Mouse (Mus musculus): ENCODE data around the gene Olfr159. TPM values are rescaled to one million over a fixed set of nuclear protein-coding genes. Genes with fewer than 3 reads are reported as not detected.

The Olfr159 gene
- polyA plus RNA-seq, 1 experiment from 2014 or later, result not detected

Other genes starting within 250 kb of the Olfr159 start
- 34.1 and 47.4 TPM in 2 replicates for gene Tpm2, start 247.2 kb downstream of the Olfr159 start, polyA plus RNA-seq (2015; fragmentation: Nextera tagmentation; extraction: Ambion mirVana)
- 22.3 and 24.9 TPM in 2 replicates for gene Creb3, start 208.7 kb downstream of the Olfr159 start, polyA plus RNA-seq (2015; fragmentation: Nextera tagmentation; extraction: Ambion mirVana)
- 37.5 and 40.3 TPM in 2 replicates for gene Tln1, start 208.3 kb downstream of the Olfr159 start, polyA plus RNA-seq (2015; fragmentation: Nextera tagmentation; extraction: Ambion mirVana)
- 13.6 and 15.7 TPM in 2 replicates for gene Rgp1, start 192.3 kb downstream of the Olfr159 start, polyA plus RNA-seq (2015; fragmentation: Nextera tagmentation; extraction: Ambion mirVana)
- 16.7 and 18.8 TPM in 2 replicates for gene Gba2, start 192.1 kb downstream of the Olfr159 start, polyA plus RNA-seq (2015; fragmentation: Nextera tagmentation; extraction: Ambion mirVana)
- 0.58 TPM in 1 of 2 replicates, not detected in the other for gene Msmp, start 186.5 kb downstream of the Olfr159 start, polyA plus RNA-seq (2015; fragmentation: Nextera tagmentation; extraction: Ambion mirVana)
- gene Npr2, start 139.1 kb downstream of the Olfr159 start, polyA plus RNA-seq (2015; fragmentation: Nextera tagmentation; extraction: Ambion mirVana), result 0.70 and 0.88 TPM in 2 replicates
- not detected in 2 replicates for gene Spag8, start 117.4 kb downstream of the Olfr159 start, polyA plus RNA-seq (2015; fragmentation: Nextera tagmentation; extraction: Ambion mirVana)
- gene Hint2, start 114.5 kb downstream of the Olfr159 start, polyA plus RNA-seq (2015; fragmentation: Nextera tagmentation; extraction: Ambion mirVana), result 62.9 and 69.4 TPM in 2 replicates
- 0.15 and 0.20 TPM in 2 replicates for gene Tmem8b, start 102.0 kb downstream of the Olfr159 start, polyA plus RNA-seq (2015; fragmentation: Nextera tagmentation; extraction: Ambion mirVana)
- 0.81 and 1.1 TPM in 2 replicates for gene Fam221b, start 101.9 kb downstream of the Olfr159 start, polyA plus RNA-seq (2015; fragmentation: Nextera tagmentation; extraction: Ambion mirVana)
- gene Olfr70, start 70.2 kb downstream of the Olfr159 start, polyA plus RNA-seq (2015; fragmentation: Nextera tagmentation; extraction: Ambion mirVana), result not detected in 2 replicates
- not detected in 2 replicates for gene Olfr71, start 60.8 kb downstream of the Olfr159 start, polyA plus RNA-seq (2015; fragmentation: Nextera tagmentation; extraction: Ambion mirVana)
- 0.10 and 0.20 TPM in 2 replicates for gene Hrct1, start 43.8 kb downstream of the Olfr159 start, polyA plus RNA-seq (2015; fragmentation: Nextera tagmentation; extraction: Ambion mirVana)
- gene Spaar, start 41.0 kb downstream of the Olfr159 start, polyA plus RNA-seq (2015; fragmentation: Nextera tagmentation; extraction: Ambion mirVana), result 0.02 TPM in 1 of 2 replicates, not detected in the other
- not detected in 2 replicates for gene Olfr156, start 52.9 kb upstream of the Olfr159 start, polyA plus RNA-seq (2015; fragmentation: Nextera tagmentation; extraction: Ambion mirVana)
- not detected in 2 replicates for gene Olfr157, start 69.2 kb upstream of the Olfr159 start, polyA plus RNA-seq (2015; fragmentation: Nextera tagmentation; extraction: Ambion mirVana)
- not detected in 2 replicates for gene Olfr155, start 80.6 kb upstream of the Olfr159 start, polyA plus RNA-seq (2015; fragmentation: Nextera tagmentation; extraction: Ambion mirVana)
- 1.8 and 2.4 TPM in 2 replicates for gene Reck, start 104.5 kb upstream of the Olfr159 start, polyA plus RNA-seq (2015; fragmentation: Nextera tagmentation; extraction: Ambion mirVana)
- gene Glipr2, start 186.4 kb upstream of the Olfr159 start, polyA plus RNA-seq (2015; fragmentation: Nextera tagmentation; extraction: Ambion mirVana), result 51.3 and 56.4 TPM in 2 replicates
- not detected in 2 replicates for gene Ccin, start 212.5 kb upstream of the Olfr159 start, polyA plus RNA-seq (2015; fragmentation: Nextera tagmentation; extraction: Ambion mirVana)
- 117 and 119 TPM in 2 replicates for gene Clta, start 233.4 kb upstream of the Olfr159 start, polyA plus RNA-seq (2015; fragmentation: Nextera tagmentation; extraction: Ambion mirVana)